ENCODE assay signal across 8 mouse cellular contexts in the genomic region with DNA sequence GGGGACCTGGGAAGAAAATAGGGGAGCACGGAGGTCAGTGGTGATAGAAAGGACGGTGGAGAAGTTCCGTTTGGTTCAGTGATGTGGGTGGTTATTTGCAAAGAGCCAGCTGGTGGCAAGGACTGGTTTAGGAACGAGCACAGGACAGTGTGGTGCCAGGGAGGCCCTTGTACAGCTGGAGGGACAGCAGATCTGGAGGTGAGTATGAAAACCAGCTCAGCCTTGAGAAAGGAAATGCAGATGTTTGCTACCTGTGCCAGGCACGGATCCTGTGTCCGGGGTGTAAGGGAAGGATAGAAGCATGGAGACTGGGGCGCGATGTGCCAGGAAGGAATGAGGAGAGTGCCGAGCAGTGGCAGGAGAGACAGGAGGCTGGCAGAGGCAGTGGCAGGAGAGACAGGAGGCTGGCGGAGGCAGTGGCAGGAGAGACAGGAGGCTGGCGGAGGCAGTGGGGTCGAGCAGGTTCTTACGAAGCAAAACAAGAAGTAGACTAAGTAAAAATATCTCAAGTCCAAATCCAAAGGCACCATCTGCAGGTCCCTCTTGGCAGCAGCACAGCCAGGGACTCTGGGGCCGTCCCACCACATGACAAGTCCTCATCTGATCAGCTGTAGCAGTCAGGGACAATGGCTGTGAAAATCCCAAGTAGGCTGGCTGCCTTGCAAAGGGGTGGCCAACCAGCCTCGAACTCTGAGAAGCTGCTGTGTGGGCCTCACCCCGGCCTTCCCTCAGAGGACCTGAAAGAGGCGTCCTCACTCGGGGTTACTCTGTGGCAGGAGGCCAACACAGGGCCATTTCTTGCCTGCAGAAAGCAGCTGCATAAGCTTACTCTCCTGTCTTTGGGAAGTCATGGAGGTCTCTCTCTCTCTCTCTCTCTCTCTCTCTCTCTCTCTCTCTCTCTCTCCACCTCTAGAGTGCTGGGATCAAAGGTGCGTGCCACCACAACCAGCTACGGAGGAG. TPM values are rescaled to one million over a fixed set of nuclear protein-coding genes. Genes with fewer than 3 reads are reported as not detected.
A peak's percentile ranks its signal among the peaks of the same experiment; 100 is the strongest.
DNase-seq lines count a peak whose midpoint lies in the region; ATAC-seq lines count a peak whose summit lies in the region.

No protein-coding gene starts in this region.

- WGBS in embryonic facial prominence, embryonic 12.5 days: 43% methylated on average over 20 of the region's 20 CpGs
- WGBS in limb, embryonic 10.5 days: 47% methylated on average over 20 of the region's 20 CpGs
- 46% methylated on average over 20 of the region's 20 CpGs for WGBS in neural tube, embryonic 12.5 days

- no peak overlapping the region for H3K27ac ChIP-seq in embryonic facial prominence, embryonic 12.5 days
- H3K27ac ChIP-seq in limb, embryonic 10.5 days: peak overlapping the region; percentile 78
- no peak overlapping the region for H3K27ac ChIP-seq in neural tube, embryonic 12.5 days

- peaks cover 27% of the 10 kb centered on the region for H3K4me1 ChIP-seq in embryonic facial prominence, embryonic 12.5 days
- peaks cover 46% of the 10 kb centered on the region for H3K4me1 ChIP-seq in limb, embryonic 10.5 days
- peaks cover 25% of the 10 kb centered on the region; the same call in 1 of the 2 replicates for H3K4me1 ChIP-seq in neural tube, embryonic 12.5 days

- H3K36me3 ChIP-seq in embryonic facial prominence, embryonic 12.5 days: no peaks in the 10 kb centered on the region
- H3K36me3 ChIP-seq in limb, embryonic 10.5 days: no peaks in the 10 kb centered on the region
- no peaks in the 10 kb centered on the region for H3K36me3 ChIP-seq in neural tube, embryonic 12.5 days

- H3K9me3 ChIP-seq in embryonic facial prominence, embryonic 12.5 days: no peaks in the 10 kb centered on the region
- no peaks in the 10 kb centered on the region for H3K9me3 ChIP-seq in limb, embryonic 10.5 days (replicated peaks)
- H3K9me3 ChIP-seq in neural tube, embryonic 12.5 days: no peaks in the 10 kb centered on the region

- peak overlapping the region; percentile 54 for H3K4me2 ChIP-seq in embryonic facial prominence, embryonic 12.5 days (replicated peaks)
- peak overlapping the region; percentile 59 for H3K4me2 ChIP-seq in neural tube, embryonic 12.5 days (replicated peaks)

- H3K27me3 ChIP-seq in embryonic facial prominence, embryonic 12.5 days: no peaks in the 10 kb centered on the region
- peaks cover 13% of the 10 kb centered on the region; the same call in 1 of the 2 replicates for H3K27me3 ChIP-seq in limb, embryonic 10.5 days (ENCODE audit: low read depth, poor library complexity, severe bottlenecking)
- no peaks in the 10 kb centered on the region; the same call in 1 of the 2 replicates for H3K27me3 ChIP-seq in neural tube, embryonic 12.5 days (replicated peaks)

- no peak for ATAC-seq in embryonic facial prominence, embryonic 12.5 days (ENCODE audit: insufficient number of reproducible peaks, insufficient read depth, low FRiP score, low TSS enrichment)
- ATAC-seq in neural tube, embryonic 12.5 days (ENCODE audit: low FRiP score, low read depth): no peak
- no peak for ATAC-seq in CD4-positive, CD25-positive, alpha-beta regulatory T cell, adult 4 months

- DNase-seq in layer of hippocampus, adult 9-11 months: peak; percentile 40
- DNase-seq in layer of hippocampus, adult 18-20 months (ENCODE audit: low spot score in 2 of 2): no peak
- DNase-seq in limb, embryonic 10.5 days (ENCODE audit: low spot score): no peak
- no peak for DNase-seq in adrenal gland, postnatal 36 days
- no peak for DNase-seq in gastrocnemius, adult 8-10 months (ENCODE audit: low spot score in 2 of 2)

- H3K4me3 ChIP-seq in embryonic facial prominence, embryonic 12.5 days: peak overlapping the region; percentile 35
- peak overlapping the region; percentile 51 for H3K4me3 ChIP-seq in limb, embryonic 10.5 days
- H3K4me3 ChIP-seq in neural tube, embryonic 12.5 days: no peak overlapping the region

- peak overlapping the region; percentile 41; the same call in 1 of the 2 replicates for H3K9ac ChIP-seq in embryonic facial prominence, embryonic 12.5 days
- H3K9ac ChIP-seq in neural tube, embryonic 12.5 days: no peak overlapping the region

RNA-seq across cellular contexts. Expression of a gene that starts 29.6 kb away (rescaled TPM):
- total RNA-seq in layer of hippocampus, adult 18-20 months (2021): 10 to 100 TPM; 82.1 to 93.6 TPM
- 119 and 135 TPM in 2 replicates for polyA plus RNA-seq in embryonic facial prominence, embryonic 12.5 days (2016; fragmentation: Nextera tagmentation; extraction: Ambion mirVana)
- polyA plus RNA-seq in limb, embryonic 10.5 days (2016; fragmentation: Nextera tagmentation; extraction: Ambion mirVana): 103 and 114 TPM in 2 replicates
- polyA plus RNA-seq in neural tube, embryonic 12.5 days (2016; fragmentation: Nextera tagmentation; extraction: Ambion mirVana): 79.3 and 91.3 TPM in 2 replicates
- total RNA-seq in adrenal gland, postnatal 36 days (2021): 100 to 1,000 TPM; 155 to 162 TPM
- 100 to 1,000 TPM; 103 to 115 TPM for polyA plus RNA-seq in CD4-positive, CD25-positive, alpha-beta regulatory T cell, adult 4 months (2017; shearing (Covaris generic))
- 10 to 100 TPM; 66.3 to 73.3 (median 69.5) TPM for total RNA-seq in gastrocnemius, adult 8-10 months (2022)
